Mouse (Mus musculus) brain, embryonic 18.5 days (tissue): ENCODE results near the gene Fam19a5.

Source experiments
- DNase-seq: peaks from one replicate; pipeline ENCODE4 v3.0.0-alpha.2; 2012; ENCODE audit warnings: low read depth, low spot score

Gene Fam19a5

GRCm38 (mm10) chr15:87543599-87544338 lies at the start of gene Fam19a5:
Gene Fam19a5, plus strand, starts transcription at chr15:87544299.
- DNase-seq = peak; percentile 49

GRCm38 (mm10) chr15:87501737-87502136 lies 42.4 kb upstream of the Fam19a5 start:
- DNase-seq = no peak

GRCm38 (mm10) chr15:87507349-87507748 lies 36.8 kb upstream of the Fam19a5 start:
- DNase-seq = no peak

DNA sequence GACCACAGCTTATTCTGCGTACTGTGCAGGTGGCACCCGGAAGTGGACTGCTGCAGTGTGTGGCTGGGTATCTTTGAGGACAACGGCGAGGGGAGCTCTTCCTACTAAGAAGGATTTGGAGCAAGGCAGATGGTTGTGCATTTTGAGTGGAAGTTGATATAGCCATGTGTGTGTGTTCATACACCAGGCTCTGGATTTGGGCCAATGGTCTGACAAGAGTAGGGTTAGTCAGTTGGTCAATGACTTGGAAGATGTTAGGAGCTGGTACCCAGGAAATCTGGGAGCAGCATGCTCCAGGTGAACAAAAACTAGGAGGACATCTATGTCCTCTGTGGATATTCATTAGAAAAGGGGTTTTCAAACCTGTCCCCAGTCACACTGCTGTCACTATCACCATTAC lies 33.2 kb upstream of the Fam19a5 start:
- no peak for DNase-seq

DNA sequence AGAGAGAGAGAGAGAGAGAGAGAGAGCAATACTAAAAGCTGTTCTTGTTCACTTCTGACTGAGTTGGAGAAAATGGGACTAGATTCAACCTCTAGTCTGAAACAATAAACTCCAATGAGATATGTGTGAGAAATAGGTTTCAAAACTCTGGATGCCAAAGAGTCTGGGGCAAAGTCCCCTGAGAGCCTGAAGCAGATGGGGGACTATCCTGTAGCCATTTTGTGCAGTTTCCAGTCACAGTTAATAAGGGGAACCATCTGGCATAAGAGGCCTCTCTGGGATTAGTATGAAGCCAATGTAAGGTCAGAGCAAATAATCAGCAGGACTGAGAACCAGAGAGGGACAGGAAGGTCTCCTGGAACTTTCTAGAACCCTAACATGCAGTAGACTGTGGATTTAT lies 25.9 kb upstream of the Fam19a5 start:
- DNase-seq = no peak

GRCm38 (mm10) chr15:87529271-87529670 lies 14.8 kb upstream of the Fam19a5 start:
- no peak for DNase-seq

GRCm38 (mm10) chr15:87541656-87542055 lies 2.4 kb upstream of the Fam19a5 start:
- no peak for DNase-seq

DNA sequence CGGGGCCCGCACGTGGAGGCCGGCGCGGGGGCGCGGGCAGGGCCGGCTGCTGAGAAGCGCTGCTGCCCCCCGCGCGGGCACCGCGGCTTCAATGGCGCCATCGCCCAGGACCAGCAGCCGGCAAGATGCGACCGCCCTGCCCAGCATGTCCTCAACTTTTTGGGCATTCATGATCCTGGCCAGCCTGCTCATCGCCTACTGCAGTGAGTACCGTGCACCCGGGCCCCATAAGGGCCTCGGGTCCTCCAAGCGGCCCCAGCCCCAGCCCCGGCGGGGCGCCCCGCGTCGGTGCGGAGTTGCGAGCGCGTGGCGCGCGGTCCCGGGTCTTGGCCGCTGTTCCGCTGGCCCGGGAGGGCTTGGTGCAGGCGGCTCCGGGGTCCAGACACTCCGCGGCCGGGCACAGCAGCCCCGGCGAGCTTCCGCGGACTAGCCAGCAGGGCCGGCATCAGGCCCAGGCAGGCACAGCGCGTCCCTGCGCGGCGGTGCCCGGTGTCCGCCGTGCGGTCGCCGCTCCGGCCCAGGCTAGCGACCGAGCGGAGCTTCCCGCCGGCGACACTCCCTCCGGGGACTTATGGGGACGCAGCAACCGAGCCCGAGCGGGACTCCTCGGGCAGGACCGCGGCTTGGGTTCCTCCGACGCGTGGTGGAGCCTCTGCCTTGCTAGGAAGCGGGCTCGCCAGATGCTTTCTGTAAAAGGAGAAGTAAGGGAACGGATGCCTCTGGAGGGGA lies 466 bp downstream of the Fam19a5 start:
- DNase-seq = peak; percentile 24

DNA sequence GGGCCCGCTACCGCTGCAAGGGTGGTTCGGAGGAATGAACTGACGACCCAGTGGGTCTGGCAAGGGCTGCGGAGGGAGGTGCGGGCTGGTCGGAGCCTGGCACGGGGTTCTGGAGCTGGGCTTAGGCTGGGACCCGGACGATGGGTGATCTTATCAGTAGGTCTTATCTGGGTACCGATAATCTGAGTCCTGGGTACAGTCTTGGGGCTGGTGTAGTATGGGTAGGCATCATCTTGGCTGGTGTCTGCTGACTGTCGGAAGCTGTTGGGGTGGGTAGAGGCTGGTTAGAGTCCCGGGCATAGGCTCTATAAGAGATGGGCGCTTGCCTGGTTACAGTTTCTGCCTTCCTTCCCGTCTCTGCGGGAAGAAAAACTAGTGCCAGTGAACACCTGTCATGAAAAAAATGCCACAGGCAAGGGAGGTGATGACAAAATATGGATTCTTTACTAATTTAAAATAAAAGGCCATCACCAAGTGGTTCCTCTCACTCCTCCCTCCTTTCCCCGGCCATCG lies 1.1 kb downstream of the Fam19a5 start:
- no peak for DNase-seq

DNA sequence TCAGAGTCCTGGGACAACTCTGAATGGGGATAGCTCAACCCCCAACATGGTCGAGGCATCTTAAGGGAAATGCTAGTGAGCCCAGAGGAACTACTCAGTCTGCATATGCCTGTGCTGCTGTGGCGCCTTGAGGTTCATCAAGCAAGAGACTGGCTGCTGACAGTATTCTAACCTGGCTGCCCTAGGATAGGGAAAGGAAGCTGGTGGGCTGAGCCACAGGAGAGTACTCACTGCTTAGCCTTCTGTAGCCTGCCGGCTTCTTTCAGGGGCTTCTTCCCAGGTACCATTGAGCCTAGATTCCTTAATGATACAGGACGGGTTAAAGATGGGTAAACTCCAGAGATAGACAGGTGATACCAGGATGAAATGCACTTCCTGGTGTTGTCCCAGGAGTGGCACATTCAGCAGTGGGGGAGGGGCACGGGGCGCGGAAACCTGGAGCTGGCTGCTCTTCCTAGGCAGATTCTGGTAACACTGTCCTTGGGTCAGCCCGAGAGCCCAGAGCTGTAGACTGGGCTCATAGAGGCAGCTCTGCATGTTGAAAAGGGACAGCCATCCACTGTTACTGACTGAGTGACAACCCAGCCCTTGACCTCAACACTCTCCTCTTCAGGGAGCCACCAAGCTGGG lies 1.7 kb downstream of the Fam19a5 start:
- no peak for DNase-seq

GRCm38 (mm10) chr15:87547022-87547421 lies 2.9 kb downstream of the Fam19a5 start:
- DNase-seq = peak; percentile 73

GRCm38 (mm10) chr15:87549724-87550123 lies 5.6 kb downstream of the Fam19a5 start:
- no peak for DNase-seq

DNA sequence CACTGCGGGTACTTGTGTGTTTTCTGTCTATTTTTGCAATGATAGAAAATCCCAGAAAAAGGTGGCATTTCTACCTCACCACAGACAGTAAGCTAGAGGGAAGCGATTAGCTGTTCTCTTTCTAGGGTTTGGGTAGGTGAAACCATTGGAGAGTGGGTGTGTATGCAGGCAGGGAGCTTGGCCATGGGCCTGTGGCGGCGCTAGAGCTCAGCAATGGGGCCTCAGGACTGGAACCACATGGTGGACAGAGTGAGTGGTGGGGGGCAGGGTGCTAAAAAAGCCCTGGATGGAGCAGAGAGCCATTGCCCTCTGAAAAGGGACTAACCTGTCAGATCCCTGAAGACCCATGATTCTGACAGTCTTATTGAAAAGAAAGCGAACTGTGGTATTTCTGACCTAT lies 6.7 kb downstream of the Fam19a5 start:
- DNase-seq = no peak

DNA sequence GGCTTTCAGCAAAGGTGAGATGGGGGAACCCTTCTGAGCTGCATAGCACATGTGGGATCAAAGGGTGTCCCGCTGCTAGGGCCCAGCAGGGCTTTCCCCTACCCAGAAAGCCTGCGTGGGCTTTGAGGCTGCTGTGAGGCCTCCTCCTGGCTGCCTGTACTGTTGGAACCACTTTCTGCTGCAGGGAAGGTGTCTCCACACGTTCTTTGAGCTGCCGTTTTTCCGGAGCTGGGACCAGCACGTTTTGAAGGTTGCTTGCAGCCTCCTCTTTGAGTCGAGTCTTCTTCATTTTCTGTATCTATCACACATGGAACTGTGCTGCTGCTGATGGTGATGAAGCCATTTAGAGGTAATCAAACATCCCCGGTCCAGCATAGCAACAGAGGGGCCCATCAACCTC lies 7.5 kb downstream of the Fam19a5 start:
- DNase-seq = no peak

DNA sequence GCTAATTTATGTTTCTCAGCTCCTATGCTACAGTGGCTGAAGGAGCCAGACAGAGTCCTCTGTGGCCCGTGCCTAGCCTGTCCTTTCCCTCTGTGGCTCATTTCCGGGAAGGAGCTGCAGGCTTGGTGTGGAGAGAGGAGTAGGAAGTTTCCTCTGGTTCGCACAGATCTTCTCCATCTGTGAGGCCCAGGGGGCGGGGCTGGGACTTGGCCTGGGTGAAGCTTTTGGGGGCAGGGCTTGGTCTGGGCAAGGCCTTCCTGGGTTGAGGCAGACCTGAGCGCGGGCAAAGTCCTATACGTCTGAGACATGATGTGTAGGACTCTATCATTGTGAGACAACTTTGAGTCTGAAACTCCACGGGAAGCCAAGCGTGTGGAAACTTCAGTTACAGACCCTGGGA lies 11.7 kb downstream of the Fam19a5 start:
- DNase-seq = no peak

DNA sequence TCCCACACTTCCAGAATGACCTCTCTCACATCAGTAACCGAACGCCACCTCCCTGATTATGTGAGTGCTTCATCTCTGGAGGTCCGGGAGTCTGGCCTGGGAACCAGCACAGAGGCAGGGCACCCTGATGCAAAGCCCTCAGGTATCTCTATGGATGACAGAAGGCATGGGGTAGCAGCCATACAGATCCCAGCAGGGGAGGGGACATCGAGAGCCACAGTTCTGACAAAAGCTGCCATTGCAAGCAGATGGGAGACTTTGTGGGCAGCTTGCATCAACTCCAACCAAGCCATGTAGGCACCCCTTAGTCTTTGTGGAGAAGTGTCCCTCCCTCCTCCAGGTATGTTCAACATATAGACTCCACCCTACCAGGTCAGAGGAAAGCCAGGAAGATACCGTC lies 20.2 kb downstream of the Fam19a5 start:
- no peak for DNase-seq

GRCm38 (mm10) chr15:87566040-87566929 lies 22.2 kb downstream of the Fam19a5 start:
- DNase-seq = no peak

DNA sequence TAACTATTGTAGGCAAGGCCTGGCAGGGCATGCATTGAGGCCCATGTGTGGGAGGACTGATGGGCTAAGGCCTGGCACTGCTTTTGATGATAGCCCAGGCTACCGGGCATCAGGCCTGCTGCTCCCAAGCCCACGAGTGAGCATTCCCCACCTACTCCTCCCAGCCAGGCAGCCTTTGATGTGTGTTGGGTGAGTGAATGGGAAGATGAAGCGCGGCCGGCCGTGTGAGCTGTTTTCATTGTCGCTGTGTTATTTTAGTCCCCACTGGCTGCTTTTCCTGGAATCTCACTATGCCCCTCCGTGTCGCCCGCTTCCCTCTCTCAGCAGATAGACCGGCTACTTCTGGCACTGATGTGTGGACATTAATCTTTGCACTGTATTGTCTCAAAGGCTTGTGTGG lies 26.1 kb downstream of the Fam19a5 start:
- no peak for DNase-seq

- DNase-seq = no peak
Observed at GRCm38 (mm10) chr15:87579861-87580260, 35.8 kb downstream of the Fam19a5 start.

DNA sequence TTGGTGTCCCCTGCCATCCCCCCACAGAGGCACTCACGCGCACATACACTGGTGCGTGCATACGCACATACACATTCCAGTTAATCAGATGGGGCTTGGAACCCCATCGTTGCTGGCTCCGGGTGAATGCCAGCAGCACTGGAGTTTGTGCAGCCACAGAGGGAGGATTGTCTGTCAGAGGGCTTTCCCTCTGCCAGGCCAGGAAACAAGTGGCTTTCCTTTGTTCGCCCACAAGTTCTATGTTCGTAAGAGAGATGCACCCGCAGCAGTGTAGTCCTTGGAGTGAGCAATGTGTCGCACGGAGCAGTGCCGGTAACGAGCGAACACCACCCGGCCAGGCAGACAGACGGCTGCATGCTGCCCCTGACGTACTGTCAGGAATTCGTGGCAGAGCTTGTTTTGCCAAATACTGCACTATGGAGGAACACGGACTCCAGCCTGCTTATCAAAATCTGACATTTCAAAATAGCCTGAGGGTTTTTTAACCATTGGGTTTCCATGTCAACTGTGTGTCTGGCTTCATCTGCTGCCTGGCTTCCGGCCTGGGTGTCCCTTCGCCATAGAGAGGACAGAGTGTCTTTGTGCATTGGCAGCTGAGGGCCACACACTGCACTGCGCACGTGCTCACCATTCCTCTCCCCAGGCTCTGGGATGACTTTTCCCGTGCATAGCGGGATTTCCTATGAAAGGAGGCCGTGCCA lies 40.0 kb downstream of the Fam19a5 start:
- DNase-seq = no peak

DNA sequence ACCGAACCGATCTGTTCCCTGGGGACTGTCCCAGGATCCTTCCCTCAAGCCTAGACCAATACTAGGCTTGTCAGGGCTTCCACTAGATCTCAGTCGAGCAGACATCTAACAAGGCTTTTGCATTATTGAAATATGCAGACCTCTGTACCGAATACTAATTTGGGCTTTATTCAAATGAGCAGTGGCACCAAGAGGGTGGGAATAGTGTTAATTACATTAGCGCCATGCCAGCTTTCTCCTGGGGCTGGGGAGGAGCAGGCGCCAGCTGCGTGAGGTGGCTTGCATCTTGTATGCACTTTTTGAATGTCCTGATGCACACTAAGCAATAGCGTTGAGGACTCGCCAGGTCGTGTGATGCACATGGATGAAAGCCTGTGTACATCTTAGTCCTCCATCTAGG lies 46.9 kb downstream of the Fam19a5 start:
- no peak for DNase-seq
